Comparison of ENCODE assay signal across 27 mouse cellular contexts in genomic region chr3:46324925-46325324, GRCm38 (mm10).
"Had no signal": no experiment of that assay in that cellular context is flagged by ENCODE, and none has a peak within 500 bp of the region (broad histone marks: within the 10 kb centered on the region; RNA-seq: fewer than 3 reads in every experiment).

No protein-coding gene starts in this region.

- DNase-seq: gastrocnemius, postnatal 14 days; gastrocnemius, postnatal 36 days; heart, adult 11 months; heart, adult 2 months; heart, postnatal 10 days; heart, postnatal 4 days; kidney, adult 18-20 months; kidney, adult 8-10 months; kidney, postnatal 14 days; kidney, postnatal 36 days; layer of hippocampus, adult 9-11 months; layer of hippocampus, postnatal 36 days; left cerebral cortex, postnatal 4 days had no signal

- ATAC-seq: hindbrain, embryonic 16.5 days; inflammation-experienced regulatory T-cells, adult 6 months; intestine, embryonic 15.5 days; intestine, postnatal 0 days; liver, embryonic 12.5 days had no signal

- H3K36me3 ChIP-seq: heart, embryonic 10.5 days; heart, embryonic 12.5 days; hindbrain, embryonic 10.5 days; hindbrain, embryonic 12.5 days; intestine, embryonic 15.5 days; limb, embryonic 13.5 days; limb, embryonic 15.5 days; liver, embryonic 12.5 days had no signal

- H3K4me1 ChIP-seq: heart, embryonic 10.5 days; heart, embryonic 12.5 days; hindbrain, embryonic 10.5 days; hindbrain, embryonic 12.5 days; intestine, embryonic 15.5 days; limb, embryonic 13.5 days; limb, embryonic 15.5 days; liver, embryonic 12.5 days had no signal

- H3K4me3 ChIP-seq: heart, adult 2 months; heart, embryonic 10.5 days; heart, embryonic 12.5 days; hindbrain, embryonic 10.5 days; hindbrain, embryonic 12.5 days; intestine, embryonic 15.5 days; limb, embryonic 13.5 days; limb, embryonic 15.5 days; liver, embryonic 12.5 days had no signal

- H3K27ac ChIP-seq: heart, adult 2 months; heart, embryonic 10.5 days; hindbrain, embryonic 10.5 days; hindbrain, embryonic 12.5 days; hindbrain, embryonic 14.5 days; intestine, embryonic 15.5 days; kidney, postnatal 0 days; limb, embryonic 13.5 days; limb, embryonic 15.5 days; liver, embryonic 12.5 days; liver, embryonic 14.5 days had no signal

- H3K9me3 ChIP-seq: heart, embryonic 10.5 days; heart, embryonic 12.5 days; hindbrain, embryonic 10.5 days; hindbrain, embryonic 12.5 days; intestine, embryonic 15.5 days; limb, embryonic 13.5 days; limb, embryonic 15.5 days; liver, embryonic 12.5 days had no signal

- H3K4me2 ChIP-seq: heart, embryonic 12.5 days; hindbrain, embryonic 12.5 days; hindbrain, embryonic 14.5 days; intestine, embryonic 15.5 days; limb, embryonic 13.5 days; limb, embryonic 15.5 days; liver, embryonic 12.5 days had no signal

- H3K27me3 ChIP-seq: heart, embryonic 12.5 days; hindbrain, embryonic 12.5 days; intestine, embryonic 15.5 days; limb, embryonic 13.5 days; limb, embryonic 15.5 days; liver, embryonic 12.5 days had no signal

- H3K9ac ChIP-seq: heart, embryonic 12.5 days; hindbrain, embryonic 12.5 days; hindbrain, embryonic 14.5 days; intestine, embryonic 15.5 days; limb, embryonic 13.5 days; limb, embryonic 15.5 days; liver, embryonic 12.5 days; liver, embryonic 14.5 days had no signal
